In genomic region chr3:107945729-107946128, GRCm38 (mm10) we compare ENCODE assay signal across 18 mouse cellular contexts. TPM values are rescaled to one million over a fixed set of nuclear protein-coding genes. Genes with fewer than 3 reads are reported as not detected.
A peak's percentile ranks its signal among the peaks of the same experiment; 100 is the strongest.
DNase-seq lines count a peak whose midpoint lies in the region; ATAC-seq and TF ChIP-seq lines count a peak whose summit lies in the region.
"Had no signal": no experiment of that assay in that cellular context is flagged by ENCODE, and none has a peak within 500 bp of the region (broad histone marks: within the 10 kb centered on the region; RNA-seq: fewer than 3 reads in every experiment).

No protein-coding gene starts in this region.

- H3K79me2 ChIP-seq in liver, adult 2 months (ENCODE audit: control insufficient read depth, insufficient read depth, low read length): no peaks in the 10 kb centered on the region

- ATAC-seq in hindbrain, embryonic 12.5 days (ENCODE audit: low FRiP score): no peak

- TF ChIP-seq POLR2A in liver, adult 2 months (IDR thresholded peaks at IDR 0.05; ENCODE audit: extremely low read depth, insufficient read depth, low read length): no peak
- no peak for TF ChIP-seq POLR2A in thymus, adult 2 months (IDR thresholded peaks at IDR 0.05; ENCODE audit: control insufficient read depth, extremely low read depth, insufficient read depth, low read length, poor library complexity)
- no peak for TF ChIP-seq POLR2A in bone marrow, adult 2 months (IDR thresholded peaks at IDR 0.05; ENCODE audit: borderline replicate concordance, control insufficient read depth, low read depth, low read length)

- H3K9me3 ChIP-seq in hindbrain, embryonic 12.5 days (replicated peaks): no peaks in the 10 kb centered on the region
- H3K9me3 ChIP-seq: embryonic facial prominence, embryonic 13.5 days; heart, embryonic 15.5 days; limb, embryonic 10.5 days had no signal

- H3K4me2 ChIP-seq in hindbrain, embryonic 12.5 days (replicated peaks): no peak overlapping the region
- H3K4me2 ChIP-seq: embryonic facial prominence, embryonic 13.5 days; heart, embryonic 15.5 days had no signal

- H3K27ac ChIP-seq in liver, adult 2 months (replicated peaks; ENCODE audit: insufficient read depth, low read depth, low read length): no peak overlapping the region
- H3K27ac ChIP-seq in thymus, adult 2 months (ENCODE audit: control insufficient read depth, insufficient read depth, low read length): no peak overlapping the region
- H3K27ac ChIP-seq in bone marrow, adult 2 months (ENCODE audit: control insufficient read depth, insufficient read depth, low read depth, low read length, poor library complexity): no peak overlapping the region
- no peak overlapping the region for H3K27ac ChIP-seq in hindbrain, embryonic 12.5 days
- H3K27ac ChIP-seq: embryonic facial prominence, embryonic 13.5 days; heart, embryonic 15.5 days; limb, embryonic 10.5 days had no signal

- 75% methylated on average over 4 of the region's 4 CpGs for WGBS in liver, adult 2 months
- WGBS in thymus, adult 2 months: 77% methylated on average over 4 of the region's 4 CpGs
- 63% methylated on average over 4 of the region's 4 CpGs for WGBS in bone marrow, adult 2 months
- 53% methylated on average over 4 of the region's 4 CpGs for WGBS in hindbrain, embryonic 12.5 days

- peaks cover 14% of the 10 kb centered on the region for H3K4me1 ChIP-seq in liver, adult 2 months (ENCODE audit: control insufficient read depth, insufficient read depth, low read length)
- H3K4me1 ChIP-seq in thymus, adult 2 months (replicated peaks; ENCODE audit: control insufficient read depth, insufficient read depth, low read length): no peaks in the 10 kb centered on the region
- no peaks in the 10 kb centered on the region for H3K4me1 ChIP-seq in bone marrow, adult 2 months (ENCODE audit: control insufficient read depth, insufficient read depth, low read length)
- H3K4me1 ChIP-seq in hindbrain, embryonic 12.5 days: peaks cover 7% of the 10 kb centered on the region
- H3K4me1 ChIP-seq: megakaryocyte, embryonic 14.5 days had no signal

- no peaks in the 10 kb centered on the region for H3K36me3 ChIP-seq in liver, adult 2 months (ENCODE audit: control insufficient read depth, insufficient read depth, low read length)
- H3K36me3 ChIP-seq in thymus, adult 2 months (ENCODE audit: control insufficient read depth, insufficient read depth, low read length): no peaks in the 10 kb centered on the region
- no peaks in the 10 kb centered on the region for H3K36me3 ChIP-seq in hindbrain, embryonic 12.5 days
- H3K36me3 ChIP-seq: embryonic facial prominence, embryonic 13.5 days; heart, embryonic 15.5 days; limb, embryonic 10.5 days had no signal

- H3K4me3 ChIP-seq in liver, adult 2 months (ENCODE audit: insufficient read depth, low read depth, low read length): no peak overlapping the region
- H3K4me3 ChIP-seq in thymus, adult 2 months (ENCODE audit: control insufficient read depth, insufficient read depth, low read length): no peak overlapping the region
- H3K4me3 ChIP-seq in bone marrow, adult 2 months (replicated peaks; ENCODE audit: control insufficient read depth, low read depth, low read length): no peak overlapping the region
- H3K4me3 ChIP-seq in hindbrain, embryonic 12.5 days: no peak overlapping the region
- H3K4me3 ChIP-seq: embryonic facial prominence, embryonic 13.5 days; heart, embryonic 15.5 days; limb, embryonic 10.5 days; megakaryocyte, embryonic 14.5 days had no signal

- peak; percentile 13 for DNase-seq in embryo, embryonic 10 days (ENCODE audit: low spot score)
- no peak for DNase-seq in embryo, embryonic 9.5 days (ENCODE audit: extremely low spot score)
- no peak for DNase-seq in liver, adult 2 months (ENCODE audit: extremely low read depth, low read depth, low spot score)
- DNase-seq in liver: no peak
- peak; percentile 9 for DNase-seq in thymus, postnatal 0 days (ENCODE audit: low spot score)
- no peak for DNase-seq in thymus, adult 2 months
- DNase-seq: cerebellum, postnatal 36 days; gastrocnemius, postnatal 36 days; lung, adult 18-20 months had no signal

- H3K9ac ChIP-seq in liver, adult 2 months (ENCODE audit: low read depth, low read length): no peak overlapping the region
- H3K9ac ChIP-seq in hindbrain, embryonic 12.5 days: no peak overlapping the region
- H3K9ac ChIP-seq: embryonic facial prominence, embryonic 13.5 days; heart, embryonic 15.5 days had no signal

- TF ChIP-seq CTCF in liver, adult 2 months (IDR thresholded peaks at IDR 0.05; ENCODE audit: low read depth, low read length): peak; percentile 35
- TF ChIP-seq CTCF in thymus, adult 2 months (IDR thresholded peaks at IDR 0.05; ENCODE audit: borderline replicate concordance, control insufficient read depth, extremely low read depth, insufficient read depth, low read length, poor library complexity): no peak
- peak; percentile 18; the same call in 1 of the 2 replicates for TF ChIP-seq CTCF in bone marrow, adult 2 months (IDR thresholded peaks at IDR 0.05; ENCODE audit: control insufficient read depth, insufficient read depth, low read length)

- no peaks in the 10 kb centered on the region for H3K27me3 ChIP-seq in liver, adult 2 months (ENCODE audit: control insufficient read depth, insufficient read depth, low read length)
- H3K27me3 ChIP-seq in thymus, adult 2 months (ENCODE audit: control insufficient read depth, insufficient read depth, low read length): no peaks in the 10 kb centered on the region
- peaks cover 3% of the 10 kb centered on the region; the same call in 1 of the 2 replicates for H3K27me3 ChIP-seq in hindbrain, embryonic 12.5 days
- H3K27me3 ChIP-seq: embryonic facial prominence, embryonic 13.5 days had no signal

RNA-seq across cellular contexts. Expression of gene Gstm6, which starts 2.2 kb away (rescaled TPM):
- 96.1 and 97.1 TPM in 2 replicates for total RNA-seq in liver, adult 2 months (2014; rRNA removed)
- polyA plus RNA-seq in liver, adult 2 months (2012; rRNA removed): 138 and 146 TPM in 2 replicates
- 2.5 and 3.1 TPM in 2 replicates for polyA plus RNA-seq in thymus, postnatal 0 days (2015; fragmentation: Nextera tagmentation; extraction: Ambion mirVana)
- polyA plus RNA-seq in thymus, adult 2 months (2012; rRNA removed): 1.1 and 1.3 TPM in 2 replicates
- polyA plus RNA-seq in bone marrow, adult 2 months (2011; ENCODE audit: insufficient read depth, insufficient read length, low replicate concordance, missing spikeins): 1.8 TPM in 1 of 2 replicates, not detected in the other
- 6.2 and 7.9 TPM in 2 replicates for polyA plus RNA-seq in hindbrain, embryonic 12.5 days (2016; fragmentation: Nextera tagmentation; extraction: Ambion mirVana)

RNA-seq across cellular contexts. Expression of gene Gstm7, which starts 14.1 kb away (rescaled TPM):
- total RNA-seq in liver, adult 2 months (2014; rRNA removed): 69.8 and 99.1 TPM in 2 replicates
- 108 and 130 TPM in 2 replicates for polyA plus RNA-seq in liver, adult 2 months (2012; rRNA removed)
- polyA plus RNA-seq in thymus, postnatal 0 days (2015; fragmentation: Nextera tagmentation; extraction: Ambion mirVana): 1.5 and 2.1 TPM in 2 replicates
- polyA plus RNA-seq in thymus, adult 2 months (2012; rRNA removed): 2.1 and 5.3 TPM in 2 replicates
- not detected in 2 replicates for polyA plus RNA-seq in bone marrow, adult 2 months (2011; ENCODE audit: insufficient read depth, insufficient read length, low replicate concordance, missing spikeins)
- 71.9 and 73.7 TPM in 2 replicates for polyA plus RNA-seq in hindbrain, embryonic 12.5 days (2016; fragmentation: Nextera tagmentation; extraction: Ambion mirVana)

RNA-seq across cellular contexts. Expression of gene Gstm3, which starts 23.4 kb away (rescaled TPM):
- total RNA-seq in liver, adult 2 months (2014; rRNA removed): 34.1 and 107 TPM in 2 replicates
- polyA plus RNA-seq in liver, adult 2 months (2012; rRNA removed): 145 and 164 TPM in 2 replicates
- polyA plus RNA-seq in thymus, postnatal 0 days (2015; fragmentation: Nextera tagmentation; extraction: Ambion mirVana): 1.6 and 1.8 TPM in 2 replicates
- polyA plus RNA-seq in thymus, adult 2 months (2012; rRNA removed): 1.2 and 1.3 TPM in 2 replicates
- polyA plus RNA-seq in bone marrow, adult 2 months (2011; ENCODE audit: insufficient read depth, insufficient read length, low replicate concordance, missing spikeins): not detected in 2 replicates
- polyA plus RNA-seq in hindbrain, embryonic 12.5 days (2016; fragmentation: Nextera tagmentation; extraction: Ambion mirVana): not detected in 2 replicates
- total RNA-seq: gastrocnemius, postnatal 36 days; layer of hippocampus, postnatal 25 days had no signal
- polyA plus RNA-seq: embryonic facial prominence, embryonic 13.5 days; heart, embryonic 15.5 days; hindbrain, embryonic 11.5 days; limb, embryonic 10.5 days; neural tube, embryonic 14.5 days had no signal

RNA-seq across cellular contexts. Expression of gene Gstm2, which starts 40.5 kb away (rescaled TPM):
- total RNA-seq in liver, adult 2 months (2014; rRNA removed): 79.1 and 88.5 TPM in 2 replicates
- 222 and 270 TPM in 2 replicates for polyA plus RNA-seq in liver, adult 2 months (2012; rRNA removed)
- polyA plus RNA-seq in thymus, postnatal 0 days (2015; fragmentation: Nextera tagmentation; extraction: Ambion mirVana): 25.3 and 26.8 TPM in 2 replicates
- polyA plus RNA-seq in thymus, adult 2 months (2012; rRNA removed): 15.4 and 28.1 TPM in 2 replicates
- 8.7 and 10.5 TPM in 2 replicates for polyA plus RNA-seq in bone marrow, adult 2 months (2011; ENCODE audit: insufficient read depth, insufficient read length, low replicate concordance, missing spikeins)
- polyA plus RNA-seq in hindbrain, embryonic 12.5 days (2016; fragmentation: Nextera tagmentation; extraction: Ambion mirVana): 23.3 and 23.4 TPM in 2 replicates

RNA-seq across cellular contexts. Expression of gene Gstm5, which starts 50.1 kb away (rescaled TPM):
- total RNA-seq in liver, adult 2 months (2014; rRNA removed): 17.9 and 21.8 TPM in 2 replicates
- 11.4 and 12.5 TPM in 2 replicates for polyA plus RNA-seq in liver, adult 2 months (2012; rRNA removed)
- polyA plus RNA-seq in thymus, postnatal 0 days (2015; fragmentation: Nextera tagmentation; extraction: Ambion mirVana): 14.4 and 14.9 TPM in 2 replicates
- polyA plus RNA-seq in thymus, adult 2 months (2012; rRNA removed): 2.7 and 6.2 TPM in 2 replicates
- polyA plus RNA-seq in bone marrow, adult 2 months (2011; ENCODE audit: insufficient read depth, insufficient read length, low replicate concordance, missing spikeins): 40.9 and 62.6 TPM in 2 replicates
- polyA plus RNA-seq in hindbrain, embryonic 12.5 days (2016; fragmentation: Nextera tagmentation; extraction: Ambion mirVana): 203 and 230 TPM in 2 replicates

Comparison
In these comparisons a context has a peak if more than half of its experiments do, and no peak if none do; other contexts are left out.
1. DNase-seq: peak in embryo, embryonic 10 days (single experiment) and thymus, postnatal 0 days (single experiment); none in embryo, embryonic 9.5 days (single experiment), liver, adult 2 months (single experiment), liver (single experiment) and thymus, adult 2 months (single experiment).
2. RNA of gene Gstm6, which starts 2.2 kb away (polyA plus RNA-seq): 138 to 146 TPM in liver, adult 2 months; 6.2 to 7.9 TPM in hindbrain, embryonic 12.5 days, 2.5 to 3.1 TPM in thymus, postnatal 0 days, 1.8 TPM in bone marrow, adult 2 months and 1.1 to 1.3 TPM in thymus, adult 2 months; every median in the first group is over 10 times any median in the second.
3. RNA of gene Gstm7, which starts 14.1 kb away (polyA plus RNA-seq): 108 to 130 TPM in liver, adult 2 months and 71.9 to 73.7 TPM in hindbrain, embryonic 12.5 days; 2.1 to 5.3 TPM in thymus, adult 2 months, 1.5 to 2.1 TPM in thymus, postnatal 0 days and not detected in bone marrow, adult 2 months; every median in the first group is over 10 times any median in the second.
4. RNA of gene Gstm3, which starts 23.4 kb away (polyA plus RNA-seq): 145 to 164 TPM in liver, adult 2 months; 1.6 to 1.8 TPM in thymus, postnatal 0 days, 1.2 to 1.3 TPM in thymus, adult 2 months, not detected in bone marrow, adult 2 months and not detected in hindbrain, embryonic 12.5 days; every median in the first group is over 10 times any median in the second.